Mouse (Mus musculus) heart, postnatal 0 days (tissue): Measurements from ENCODE around the gene Atp13a1.

Experiments
- CTCF ChIP-seq: IDR thresholded peaks from 2 replicates; pipeline ENCODE4 v1.5.1; 2016; ENCODE audit warnings: antibody characterized with exemption, control low read depth, low read depth
- EP300 ChIP-seq: IDR thresholded peaks from 2 replicates; pipeline ENCODE4 v1.6.1; 2016; ENCODE audit warnings: antibody characterized with exemption, low read depth

DNA sequence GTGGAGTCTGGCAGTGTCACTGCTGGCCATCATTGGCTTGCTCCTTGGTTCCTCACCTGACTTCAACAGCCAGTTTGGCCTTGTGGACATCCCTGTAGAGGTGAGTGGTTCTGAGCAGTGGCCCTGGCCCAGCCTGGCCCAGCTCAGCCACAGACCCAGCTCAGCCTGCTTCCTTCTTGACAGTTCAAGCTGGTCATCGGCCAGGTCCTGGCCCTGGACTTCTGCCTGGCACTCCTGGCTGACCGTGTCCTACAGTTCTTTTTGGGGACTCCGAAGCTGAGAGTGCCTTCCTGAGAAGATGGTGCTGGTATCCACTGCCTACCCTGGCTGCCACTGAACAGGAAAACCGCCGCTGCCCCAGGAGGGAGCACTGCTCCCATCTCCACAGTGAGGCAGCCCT is 16.3 kb downstream of the Atp13a1 start:
- no peak for TF ChIP-seq CTCF
- TF ChIP-seq EP300, result no peak
